Mouse (Mus musculus): ENCODE results near the gene Cox20.
A peak's percentile ranks its signal among the peaks of the same experiment; 100 is the strongest.
"Not testable (repeated sequence)": the region's sequence is repeated elsewhere in the genome, so short reads cannot be mapped to it uniquely, and the experiment has no call there.

The Cox20 gene

DNA sequence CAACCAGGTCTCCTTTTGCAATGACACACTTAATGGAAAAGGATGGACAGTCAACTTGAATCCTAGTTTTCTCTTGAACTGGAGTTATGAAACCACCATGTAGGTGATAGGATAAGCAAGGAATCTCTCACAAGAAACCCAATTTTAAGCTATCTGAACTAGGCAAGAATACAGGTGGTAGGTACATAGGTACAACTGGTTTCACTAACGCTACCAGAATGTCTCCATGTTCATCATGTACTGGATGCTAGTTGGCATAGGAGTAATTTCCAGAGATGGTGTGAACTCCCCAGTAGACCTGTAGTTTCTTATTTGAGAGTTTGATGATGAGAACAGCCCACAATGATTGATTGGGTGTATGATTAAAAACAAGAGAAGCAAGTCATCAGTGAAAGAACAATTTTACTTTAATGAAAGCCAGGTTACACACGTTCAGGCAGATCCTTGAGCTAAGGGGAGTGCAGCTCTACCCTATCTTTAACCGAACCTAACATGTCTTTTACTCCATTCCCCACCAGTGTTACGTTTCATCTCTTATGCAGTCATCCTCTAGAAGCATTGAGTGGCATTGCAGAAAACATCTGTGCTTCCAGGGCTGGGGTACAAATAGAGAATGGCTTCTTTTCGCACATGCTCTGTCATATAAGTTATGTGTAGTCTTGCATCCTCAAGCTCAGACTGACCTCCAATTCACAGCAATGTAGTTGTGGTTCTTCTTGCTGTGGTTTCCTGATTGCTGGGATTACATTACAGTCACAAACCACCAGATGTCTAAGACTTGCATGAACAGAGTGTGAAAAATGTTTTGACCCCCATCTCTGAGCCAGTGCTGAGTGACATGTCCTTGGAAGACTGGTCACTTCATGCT is 2.0 kb downstream of the Cox20 start:
- no peak for DNase-seq

GRCm38 (mm10) chr1:178321730-178322357 is 2.9 kb downstream of the Cox20 start:
- no peak for DNase-seq

GRCm38 (mm10) chr1:178323235-178323634 is 4.3 kb downstream of the Cox20 start:
- DNase-seq = no peak

DNA sequence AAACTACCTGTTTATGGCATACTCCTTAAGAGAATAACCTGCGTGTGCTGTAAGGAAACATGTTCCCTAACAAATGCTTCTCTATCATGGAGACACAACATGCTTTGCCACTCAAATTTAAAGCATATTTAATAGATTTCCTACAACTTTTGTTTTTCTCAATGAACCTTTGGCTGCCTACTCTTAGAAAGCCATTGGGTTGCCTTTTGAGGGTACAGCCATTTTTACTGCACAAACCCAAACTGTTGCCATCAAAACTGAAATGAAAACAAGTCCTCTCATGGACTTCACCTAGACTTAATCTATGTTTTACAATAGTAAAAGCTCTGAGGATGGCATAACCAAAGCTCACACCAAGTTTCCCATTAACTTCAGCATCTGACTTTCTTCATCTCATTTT is 5.6 kb downstream of the Cox20 start:
- DNase-seq = no peak

DNA sequence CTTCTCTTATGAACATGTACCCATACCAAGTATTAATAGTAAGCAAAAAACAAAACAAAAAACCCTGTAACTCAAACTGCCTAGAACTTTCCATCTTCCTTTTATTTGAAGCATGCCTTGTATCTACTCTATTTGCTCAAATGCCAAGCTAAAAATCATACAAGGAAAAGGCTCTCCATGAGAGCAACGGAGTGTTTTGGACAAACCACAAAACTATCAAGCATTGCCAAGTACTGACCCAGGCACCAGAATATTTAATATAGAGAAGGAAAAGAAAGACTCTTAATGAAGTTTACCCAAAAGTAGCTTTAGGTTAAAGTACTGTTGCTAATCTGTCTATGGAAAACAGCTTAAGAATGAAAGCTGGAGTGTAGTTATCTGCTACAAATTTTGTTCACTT is 7.4 kb downstream of the Cox20 start:
- no peak for DNase-seq

GRCm38 (mm10) chr1:178326950-178327349 is 8.0 kb downstream of the Cox20 start:
- DNase-seq = no peak

DNA sequence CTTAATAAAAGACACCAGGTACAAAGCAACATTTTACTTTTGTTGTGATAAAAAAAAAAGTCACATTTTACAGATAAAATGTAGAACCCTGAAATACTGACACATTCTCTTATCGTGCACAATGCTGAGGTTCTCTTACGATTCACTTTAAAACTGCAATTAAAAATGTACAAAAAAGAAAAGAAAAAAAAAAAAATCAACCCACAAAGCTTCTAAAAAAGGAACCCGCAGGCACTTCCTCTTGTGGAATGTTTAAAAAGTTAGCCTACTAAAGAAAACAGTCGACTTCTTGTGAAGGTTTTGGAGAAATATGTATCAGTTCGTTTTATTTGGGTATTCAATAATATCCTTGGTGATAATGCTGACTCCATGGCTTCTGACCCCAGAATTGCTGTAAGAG is 10.1 kb downstream of the Cox20 start:
- DNase-seq = no peak

DNA sequence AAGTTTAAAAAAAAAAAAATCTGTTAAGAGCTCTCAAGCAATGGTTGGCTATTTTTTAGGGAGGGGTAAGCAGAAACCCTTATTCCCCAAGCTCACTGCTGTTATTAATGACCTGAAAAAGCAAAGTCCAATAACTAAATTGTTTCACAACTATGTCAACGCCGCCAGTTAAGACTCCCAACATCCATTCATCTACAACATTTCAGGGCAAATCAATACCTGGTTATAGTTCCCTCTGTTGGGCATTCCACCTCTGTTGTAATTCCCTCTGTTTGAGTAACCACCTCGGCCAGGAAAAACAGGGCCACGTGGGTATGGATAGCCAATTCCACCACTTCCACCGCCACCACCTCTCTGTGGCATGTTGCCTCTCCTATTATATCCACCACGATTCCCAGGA is 11.0 kb downstream of the Cox20 start:
- DNase-seq = no peak

DNA sequence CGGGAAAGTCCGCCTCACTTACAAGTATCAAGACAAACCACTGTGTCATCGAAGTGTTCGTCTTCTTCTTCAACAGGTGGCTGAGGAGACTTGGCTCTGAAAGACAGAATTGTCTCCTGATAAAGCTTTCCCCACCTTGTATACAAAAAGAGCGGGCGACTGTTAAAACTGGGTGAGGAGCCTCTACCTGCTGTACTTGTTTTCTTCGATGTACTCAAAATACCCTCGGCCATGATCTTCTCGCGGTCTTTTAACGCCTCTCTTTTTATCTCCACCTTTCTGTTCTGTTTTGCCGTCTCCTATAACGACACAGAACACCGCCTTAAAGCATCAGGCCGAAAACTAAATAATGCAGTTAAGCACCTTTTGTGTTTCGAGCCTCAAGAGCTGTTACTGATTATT is 16.9 kb downstream of the Cox20 start:
- DNase-seq = peak; percentile 34

GRCm38 (mm10) chr1:178336289-178336775 is 17.4 kb downstream of the Cox20 start:
- peak; percentile 96 for DNase-seq

DNA sequence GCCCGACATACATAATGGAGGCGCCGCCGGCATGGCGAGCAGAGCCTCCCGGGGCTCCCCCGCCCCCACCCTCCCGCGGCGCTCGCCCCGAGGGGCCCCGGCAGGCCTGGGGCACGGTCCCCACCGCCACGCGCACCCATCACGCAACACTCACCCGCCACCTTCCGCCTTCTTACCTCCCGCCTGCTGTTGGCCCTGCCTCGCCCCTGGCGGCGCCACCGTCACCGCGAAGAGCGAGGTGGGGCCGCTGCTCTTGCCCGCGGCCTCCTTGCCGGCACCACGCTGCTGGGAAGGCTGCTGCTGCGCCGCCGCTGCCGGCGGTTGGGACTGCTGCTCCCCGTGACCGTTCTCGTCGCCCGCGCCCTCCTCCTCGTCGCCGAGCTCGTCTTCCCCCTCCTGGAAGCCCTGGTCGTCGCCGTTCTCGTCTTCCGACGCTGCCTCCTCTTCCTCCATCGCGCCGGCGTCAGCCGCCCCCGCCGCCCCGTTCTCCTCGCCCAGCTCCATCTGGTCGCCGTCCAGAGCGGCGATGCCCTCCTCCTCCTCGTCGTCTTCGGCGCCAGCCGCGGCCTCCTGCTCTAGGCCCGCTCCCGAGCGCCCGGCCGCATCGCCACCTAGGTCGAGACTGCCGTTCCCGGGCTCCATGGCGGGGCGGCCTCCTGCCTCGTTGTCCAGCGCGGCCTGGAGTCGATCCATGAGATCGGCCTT is 18.0 kb downstream of the Cox20 start:
- DNase-seq = peak; percentile 61

DNA sequence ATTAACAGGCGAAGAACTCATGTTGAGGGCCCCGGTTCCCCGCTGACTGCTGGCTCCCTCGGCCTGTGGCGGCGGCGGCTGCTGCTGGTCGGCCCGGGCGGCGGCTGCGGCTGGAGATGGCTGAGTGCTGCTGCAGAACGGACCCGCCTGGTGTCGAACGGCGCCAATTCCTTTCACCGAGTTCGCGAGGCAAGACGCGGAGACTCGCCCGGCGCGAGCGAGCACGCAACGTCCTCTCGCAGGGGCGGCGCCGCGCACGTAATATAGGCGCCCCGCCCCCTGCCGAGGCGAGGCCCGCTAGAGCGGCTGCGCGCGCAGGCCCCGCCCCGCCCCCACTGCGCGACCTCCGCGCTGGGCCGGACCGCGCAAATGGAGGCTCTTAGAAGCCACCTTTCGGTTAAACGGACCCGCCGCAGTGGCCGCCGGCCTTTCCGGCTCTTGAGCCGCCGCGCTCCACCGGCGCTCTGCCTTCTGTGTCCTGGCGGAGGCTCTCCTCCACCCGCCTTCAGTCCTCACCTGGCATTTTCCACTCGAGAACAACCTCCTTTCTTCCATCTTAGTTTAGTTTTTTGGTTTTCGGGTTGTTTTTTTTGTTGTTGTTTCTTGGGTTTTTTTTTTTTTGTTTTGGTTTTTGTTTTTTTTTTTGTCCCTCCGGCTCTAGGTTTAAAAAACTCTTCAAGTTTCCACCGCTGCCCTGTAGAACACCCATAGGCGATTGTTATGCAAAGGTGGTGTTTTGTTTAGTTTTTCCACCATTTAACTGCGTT is 18.8 kb downstream of the Cox20 start, which contains the start of gene Hnrnpu:
Hnrnpu (minus strand) TSS at position 247 of the 767 bp plus-strand sequence.
- DNase-seq = peak; percentile 95

- DNase-seq = peak; percentile 53
Observed at GRCm38 (mm10) chr1:178338318-178338641, 19.4 kb downstream of the Cox20 start.

GRCm38 (mm10) chr1:178340213-178340612 is 21.3 kb downstream of the Cox20 start:
- DNase-seq = no peak

DNA sequence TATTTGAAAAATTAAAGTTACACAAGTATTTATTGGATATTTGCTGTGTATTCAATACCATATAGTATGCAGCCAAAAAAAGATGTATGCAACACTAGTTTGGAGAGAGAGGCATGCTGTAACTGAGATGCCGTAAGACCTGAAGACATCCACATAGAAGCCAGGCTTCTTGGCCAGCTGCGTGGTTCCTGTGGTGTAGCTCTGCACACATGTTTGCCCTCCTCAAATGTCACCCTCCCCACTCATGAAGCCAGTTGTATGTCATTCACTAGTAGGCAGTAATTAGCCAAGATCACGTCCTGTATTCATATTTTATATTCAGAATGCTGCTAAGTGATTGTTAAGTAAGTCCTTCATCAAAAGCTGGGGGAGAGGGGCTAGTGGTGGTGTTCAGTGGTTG is 22.5 kb downstream of the Cox20 start:
- DNase-seq = no peak

DNA sequence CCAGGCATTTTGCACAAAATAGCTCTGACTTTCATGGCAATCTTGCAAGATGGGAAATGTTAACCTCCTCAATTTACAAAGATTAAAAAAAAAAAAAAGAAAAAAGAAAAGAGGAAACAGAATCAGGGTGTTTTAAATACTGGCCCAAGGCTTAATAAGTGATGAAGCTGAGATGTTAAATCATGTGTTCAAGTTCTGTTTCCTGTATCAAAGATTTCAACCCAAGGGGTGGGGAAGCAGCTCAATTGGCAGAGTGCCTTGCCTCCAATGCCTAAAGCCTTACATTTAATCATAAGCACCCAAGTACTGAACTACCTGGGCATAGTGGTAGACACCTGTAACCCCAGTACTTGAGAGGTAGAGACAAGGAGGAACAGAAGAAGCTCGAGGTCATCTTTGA is 23.1 kb downstream of the Cox20 start:
- DNase-seq = no peak

- DNase-seq = no peak
Observed at GRCm38 (mm10) chr1:178342612-178343011, 23.7 kb downstream of the Cox20 start.

DNA sequence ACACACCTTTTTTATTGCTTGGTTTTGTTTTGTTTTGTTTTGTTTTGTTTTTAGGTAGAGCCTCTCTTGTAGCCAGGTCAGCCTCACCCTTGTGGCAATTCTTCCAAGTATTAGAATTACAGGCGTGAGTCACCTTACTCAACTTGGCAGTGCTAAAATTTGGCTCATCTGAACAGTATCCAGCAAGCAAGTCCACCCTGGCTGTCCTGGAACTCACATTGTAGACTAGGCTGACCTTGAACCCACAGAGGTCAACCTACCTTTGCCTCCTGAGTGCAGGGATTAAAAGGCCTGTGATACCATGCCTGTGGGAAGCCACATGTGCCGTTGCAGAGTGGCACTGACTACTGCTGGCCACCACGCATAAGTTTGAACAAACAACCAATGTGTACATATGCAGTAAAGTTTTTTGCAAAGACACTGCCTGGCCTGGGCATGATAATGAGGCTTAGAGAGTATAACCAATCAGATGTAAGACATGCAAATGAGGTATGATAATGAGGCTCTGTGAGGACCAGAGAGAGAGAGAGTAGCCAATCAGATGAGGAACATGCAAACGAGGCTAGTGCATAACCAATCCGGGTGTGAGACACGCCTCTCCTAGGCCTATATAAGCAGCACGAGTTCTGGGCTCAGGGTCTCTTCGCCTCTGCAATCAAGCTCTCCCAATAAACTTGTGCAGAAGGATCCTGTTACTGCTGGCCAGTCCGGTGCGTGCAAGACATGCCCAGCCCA is 25.3 kb downstream of the Cox20 start:
- DNase-seq = not testable (repeated sequence)

GRCm38 (mm10) chr1:178350792-178351191 is 31.9 kb downstream of the Cox20 start:
- DNase-seq = no peak

GRCm38 (mm10) chr1:178351643-178352042 is 32.7 kb downstream of the Cox20 start:
- peak; percentile 14 for DNase-seq

- DNase-seq = no peak
Observed at GRCm38 (mm10) chr1:178354576-178354975, 35.6 kb downstream of the Cox20 start.

All from thymus, postnatal 25 days (tissue).